Comparison of ENCODE assay signal across 8 mouse cellular contexts in the genomic region with DNA sequence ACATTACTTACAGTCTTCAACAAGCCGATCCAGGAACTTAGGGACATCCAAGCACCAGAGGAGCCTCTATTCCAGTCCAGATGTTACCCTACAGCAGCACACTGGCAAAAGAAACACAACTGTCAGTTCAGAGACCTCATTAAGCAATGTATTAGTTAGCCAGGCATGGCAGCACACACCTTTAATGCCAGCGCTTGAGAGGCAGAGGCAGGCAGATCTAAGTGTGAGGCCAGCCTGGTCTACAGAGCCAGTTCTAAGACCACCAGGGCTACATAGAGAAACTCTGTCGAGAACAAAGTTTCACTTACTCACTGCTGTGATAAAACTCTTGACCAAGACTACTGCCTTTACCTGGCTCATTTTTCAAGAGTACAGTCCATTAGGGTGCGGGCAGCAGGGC. TPM values are rescaled to one million over a fixed set of nuclear protein-coding genes. Genes with fewer than 3 reads are reported as not detected.
DNase-seq lines count a peak whose midpoint lies in the region; ATAC-seq and TF ChIP-seq lines count a peak whose summit lies in the region.

A gene (minus strand): TSS at position 101 of the 400 bp plus-strand sequence.

- TF ChIP-seq CTCF in lung, adult 2 months (IDR thresholded peaks at IDR 0.05; ENCODE audit: insufficient read depth, low read length): no peak
- no peak for TF ChIP-seq CTCF in midbrain, postnatal 0 days (IDR thresholded peaks at IDR 0.05)

- 92% methylated on average over 4 of the region's 4 CpGs for WGBS in lung, adult 2 months
- 95% methylated on average over 4 of the region's 4 CpGs for WGBS in hindbrain, embryonic 15.5 days
- WGBS in midbrain, postnatal 0 days: 93% methylated on average over 4 of the region's 4 CpGs

- H3K4me1 ChIP-seq in lung, adult 2 months (ENCODE audit: control insufficient read depth, insufficient read depth, low read length): no peaks in the 10 kb centered on the region
- H3K4me1 ChIP-seq in hindbrain, embryonic 15.5 days (replicated peaks): no peaks in the 10 kb centered on the region
- H3K4me1 ChIP-seq in midbrain, postnatal 0 days (ENCODE audit: insufficient read depth, low read length): no peaks in the 10 kb centered on the region

- no peak within 1 kb of the TSS for H3K4me3 ChIP-seq in lung, adult 2 months (replicated peaks; ENCODE audit: extremely low read depth, low read depth, low read length)
- H3K4me3 ChIP-seq in hindbrain, embryonic 15.5 days: no peak within 1 kb of the TSS
- H3K4me3 ChIP-seq in midbrain, postnatal 0 days (ENCODE audit: low read depth, low read length): no peak within 1 kb of the TSS

- H3K27me3 ChIP-seq in hindbrain, embryonic 15.5 days: no peaks in the 10 kb centered on the region
- no peaks in the 10 kb centered on the region for H3K27me3 ChIP-seq in midbrain, postnatal 0 days (ENCODE audit: insufficient read depth, low read length)

- H3K36me3 ChIP-seq in hindbrain, embryonic 15.5 days: peaks cover 4% of the 10 kb centered on the region; the same call in 1 of the 2 replicates
- H3K36me3 ChIP-seq in midbrain, postnatal 0 days (ENCODE audit: insufficient read depth, low read length): no peaks in the 10 kb centered on the region

- TF ChIP-seq POLR2A in lung, adult 2 months (IDR thresholded peaks at IDR 0.05; ENCODE audit: borderline replicate concordance, extremely low read depth, low read depth, low read length): no peak

- H3K27ac ChIP-seq in hindbrain, embryonic 15.5 days (replicated peaks): no peak within 1 kb of the TSS
- H3K27ac ChIP-seq in midbrain, postnatal 0 days (ENCODE audit: low read depth, low read length): no peak within 1 kb of the TSS

- H3K9me3 ChIP-seq in hindbrain, embryonic 15.5 days: no peaks in the 10 kb centered on the region
- H3K9me3 ChIP-seq in midbrain, postnatal 0 days (ENCODE audit: low read length): no peaks in the 10 kb centered on the region

- H3K4me2 ChIP-seq in hindbrain, embryonic 15.5 days: no peak within 1 kb of the TSS
- H3K4me2 ChIP-seq in midbrain, postnatal 0 days (ENCODE audit: low read depth, low read length, poor library complexity, severe bottlenecking): no peak within 1 kb of the TSS

- H3K9ac ChIP-seq in hindbrain, embryonic 15.5 days: no peak within 1 kb of the TSS
- no peak within 1 kb of the TSS for H3K9ac ChIP-seq in midbrain, postnatal 0 days (replicated peaks; ENCODE audit: low read length, poor library complexity, severe bottlenecking)

- ATAC-seq in hindbrain, embryonic 15.5 days (ENCODE audit: low FRiP score, low read depth): no peak
- ATAC-seq in midbrain, postnatal 0 days (ENCODE audit: low FRiP score): no peak

- DNase-seq in lung, adult 2 months: no peak
- no peak for DNase-seq in lung, postnatal 10 days
- DNase-seq in gastrocnemius, adult 18-20 months (ENCODE audit: low spot score): no peak
- DNase-seq in midbrain, postnatal 0 days (ENCODE audit: low spot score): no peak
- no peak for DNase-seq in embryo, embryonic 10.5 days (ENCODE audit: low spot score)
- no peak for DNase-seq in kidney, postnatal 25 days
- no peak for DNase-seq in T-cell, adult 2 months (ENCODE audit: low spot score)

RNA-seq across cellular contexts. Expression of the gene that starts here (rescaled TPM):
- 11.6 and 14.1 TPM in 2 replicates for polyA plus RNA-seq in lung, adult 2 months (2012; rRNA removed)
- total RNA-seq in gastrocnemius, adult 18-20 months (2021): 10 to 100 TPM; 62.3 to 75.9 TPM
- 32.6 and 38.3 TPM in 2 replicates for polyA plus RNA-seq in hindbrain, embryonic 15.5 days (2015; fragmentation: Nextera tagmentation; extraction: Ambion mirVana)
- total RNA-seq in midbrain, postnatal 0 days (2014; rRNA removed): 66.7 and 69.7 TPM in 2 replicates
- 47.4 and 49.4 TPM in 2 replicates for polyA plus RNA-seq in midbrain, postnatal 0 days (2015; fragmentation: Nextera tagmentation; extraction: Ambion mirVana)
